Mouse (Mus musculus) heart, adult 2 months (tissue): ENCODE data around the gene Rack1. TPM values are rescaled to one million over a fixed set of nuclear protein-coding genes. Genes with fewer than 3 reads are reported as not detected.
"Not testable (repeated sequence)": the region's sequence is repeated elsewhere in the genome, so short reads cannot be mapped to it uniquely, and the experiment has no call there.

Source experiments
- DNase-seq, 2 experiments: peaks; one replicate each; pipeline ENCODE4 v3.0.0; 2021
- H3K27ac ChIP-seq: fragments of 200-600 bp; 2 replicates; pipeline ENCODE4 v1.8.1; 2022
- H3K27me3 ChIP-seq: fragments of 200-500 bp; 2 replicates; pipeline ENCODE4 v1.6.1; 2012; ENCODE audit warnings: mild to moderate bottlenecking, low read length, inconsistent platforms, mixed read lengths; ENCODE audit not compliant: control insufficient read depth, insufficient read depth
- H3K36me3 ChIP-seq: fragments of 200-500 bp; 2 replicates; pipeline ENCODE4 v1.6.1; 2012; ENCODE audit warnings: low read length, inconsistent platforms; ENCODE audit not compliant: control insufficient read depth, insufficient read depth
- H3K4me1 ChIP-seq: fragments of 200-500 bp; 2 replicates; pipeline ENCODE4 v1.6.1; 2011; ENCODE audit warnings: low read length; ENCODE audit not compliant: control insufficient read depth, insufficient read depth
- H3K4me3 ChIP-seq: fragments of 200-600 bp; 2 replicates; pipeline ENCODE4 v1.8.1; 2022
- H3K79me2 ChIP-seq: fragments of 200-500 bp; replicated peaks from 2 replicates; pipeline ENCODE4 v1.6.1; 2012; ENCODE audit warnings: mild to moderate bottlenecking, inconsistent platforms, low read length, moderate library complexity, mixed read lengths; ENCODE audit not compliant: control insufficient read depth, insufficient read depth
- H3K9ac ChIP-seq: fragments of 200-500 bp; 2 replicates; pipeline ENCODE4 v1.6.1; 2012; ENCODE audit warnings: low read depth, mild to moderate bottlenecking, control low read depth, inconsistent platforms, low read length, mixed read lengths
- CTCF ChIP-seq: fragments of 200-600 bp; IDR thresholded peaks from 2 replicates; pipeline ENCODE4 v1.8.1; 2022; ENCODE audit warnings: antibody characterized with exemption, mild to moderate bottlenecking, moderate library complexity
- EP300 ChIP-seq: fragments of 200-500 bp; IDR thresholded peaks from 2 replicates; pipeline ENCODE4 v1.6.1; 2011; ENCODE audit warnings: low read depth, low read length, control low read depth; ENCODE audit not compliant: insufficient read depth
- POLR2A ChIP-seq: fragments of 200-500 bp; IDR thresholded peaks from 2 replicates; pipeline ENCODE4 v1.6.1; 2011; ENCODE audit warnings: mild to moderate bottlenecking, low read depth, low read length, control low read depth; ENCODE audit not compliant: insufficient read depth
- WGBS: fragments of 180-500 bp; shearing (Covaris S2); methylation state at CpG from one replicate; pipeline ENCODE4 v1.1.7; 2018; 5-methylcytosine and 5-hydroxymethylcytosine counted together
- intact Hi-C: fragments of 180-260 bp; cut with DNase I; formaldehyde crosslinking; loops from one replicate; pipeline ENCODE4 v1.15.1; 2025
- polyA plus RNA-seq: library from polyadenylated mRNA; depleted of rRNA; stranded (reverse); fragments of >200 nt; gene quantifications from 2 replicates; pipeline ENCODE4 v1.2.3, GENCODE M21; 2012
- total RNA-seq, 2 experiments: library from RNA; stranded (reverse); gene quantifications; 2 replicates each; pipeline ENCODE4 v1.2.3; 2021

The Rack1 gene
- total and polyA plus RNA-seq, 3 experiments: 337 to 867 (median 437) TPM

DNA sequence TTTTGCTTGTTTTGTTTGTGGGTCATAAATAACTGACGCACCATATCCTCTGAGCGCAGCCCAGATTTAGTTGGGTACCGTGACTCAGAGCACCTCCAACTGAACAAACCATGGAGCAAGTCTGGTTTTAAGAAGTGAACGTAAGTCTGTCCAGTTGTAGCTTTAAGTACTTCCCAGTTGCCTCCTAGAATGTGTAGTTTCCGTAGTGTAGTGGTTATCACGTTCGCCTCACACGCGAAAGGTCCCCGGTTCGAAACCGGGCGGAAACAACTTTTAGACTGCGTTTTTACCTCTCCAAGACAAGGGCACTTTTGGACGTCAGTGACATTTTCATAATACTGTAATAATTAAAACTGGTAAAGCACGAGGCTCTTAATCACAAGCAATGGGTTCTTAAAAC, 18.2 kb downstream of the Rack1 start:
- DNase-seq: peak; percentile 84 to 88
- no peaks in the 10 kb centered on the region for H3K27me3 ChIP-seq
- peaks cover 5% of the 10 kb centered on the region for H3K4me1 ChIP-seq
- intact Hi-C loops: loop anchor here (2.0 to 5.0 kb wide), 3 partner anchors 16 to 434 kb away; partner anchors contain the start of gene Zfp62
- H3K9ac ChIP-seq: peak overlapping the region; percentile 16
- no peaks in the 10 kb centered on the region for H3K79me2 ChIP-seq
- TF ChIP-seq CTCF (no peak), EP300 (peak; percentile 95), POLR2A (peak; percentile 67; the same call in 1 of the 2 replicates)
- peak overlapping the region; percentile 100 for H3K27ac ChIP-seq
- H3K36me3 ChIP-seq: peaks cover 4% of the 10 kb centered on the region; the same call in 1 of the 2 replicates
- under 1% methylated on average over 16 of the region's 16 CpGs for WGBS
- peak overlapping the region; percentile 97 for H3K4me3 ChIP-seq

DNA sequence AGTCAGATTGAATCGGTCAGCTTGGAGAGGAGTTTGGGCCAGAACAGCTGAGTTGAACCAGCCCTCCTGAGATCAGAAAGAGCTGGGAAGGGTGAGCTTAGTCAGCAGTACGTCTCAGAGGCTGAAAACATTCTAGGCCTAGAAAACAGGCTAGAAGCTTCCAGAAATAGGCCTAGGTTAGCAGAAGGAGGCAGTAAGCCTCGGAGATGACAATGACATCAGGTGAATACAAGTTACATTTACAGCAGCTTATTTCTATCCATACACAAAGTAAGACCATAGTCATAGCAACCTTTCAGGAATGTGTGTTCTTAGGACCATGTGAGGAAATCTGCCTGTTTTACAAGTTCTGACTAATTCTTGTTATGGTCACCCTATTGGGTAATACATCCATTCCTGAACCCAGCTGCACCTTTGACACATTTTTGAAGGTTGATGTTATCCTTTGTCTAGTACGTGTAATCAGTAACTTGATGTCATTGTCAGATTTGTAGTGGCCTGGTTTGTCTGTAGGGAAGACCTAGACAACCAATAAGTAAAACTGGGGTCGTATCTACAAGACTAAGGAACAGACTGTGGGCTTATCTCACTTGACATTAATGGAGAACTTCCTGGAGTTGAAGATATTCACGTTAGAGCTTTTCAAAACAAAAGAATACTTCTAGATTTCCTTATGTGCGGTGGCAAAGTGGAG, 19.6 kb downstream of the Rack1 start:
- Histone ChIP-seq H3K27me3 (no peaks in the 10 kb centered on the region), H3K79me2 (no peaks in the 10 kb centered on the region), H3K27ac (no peak overlapping the region), H3K4me1 (peaks cover 5% of the 10 kb centered on the region), H3K4me3 (no peak overlapping the region), H3K36me3 (peaks cover 4% of the 10 kb centered on the region; the same call in 1 of the 2 replicates), H3K9ac (no peak overlapping the region)
- no peak for DNase-seq
- TF ChIP-seq POLR2A (no peak), EP300 (no peak), CTCF (no peak)
- WGBS: 62% methylated on average over 7 of the region's 7 CpGs
- intact Hi-C loops: loop anchor here (2.0 to 5.0 kb wide), 3 partner anchors 15 to 433 kb away; partner anchors contain the start of gene Zfp62

GRCm38 (mm10) chr11:48820308-48820674, 20.2 kb downstream of the Rack1 start:
- peaks cover 1% of the 10 kb centered on the region; the same call in 1 of the 2 replicates for H3K36me3 ChIP-seq
- no peak overlapping the region for H3K9ac ChIP-seq
- no peaks in the 10 kb centered on the region for H3K27me3 ChIP-seq
- no peak overlapping the region for H3K27ac ChIP-seq
- no peak for TF ChIP-seq POLR2A
- no peak for TF ChIP-seq CTCF
- TF ChIP-seq EP300: no peak
- H3K4me1 ChIP-seq: peaks cover 5% of the 10 kb centered on the region
- no peak overlapping the region for H3K4me3 ChIP-seq
- DNase-seq: no peak
- intact Hi-C loops: no loop called here
- no peaks in the 10 kb centered on the region for H3K79me2 ChIP-seq

GRCm38 (mm10) chr11:48821299-48821698, 21.2 kb downstream of the Rack1 start:
- H3K4me3 ChIP-seq, H3K79me2 ChIP-seq, H3K9ac ChIP-seq, H3K36me3 ChIP-seq, DNase-seq, H3K27ac ChIP-seq, H3K4me1 ChIP-seq, H3K27me3 ChIP-seq, intact Hi-C loops: not testable (repeated sequence)
- 90% methylated on average over 14 of the region's 14 CpGs for WGBS

GRCm38 (mm10) chr11:48822768-48823512, 22.8 kb downstream of the Rack1 start:
- H3K27me3 ChIP-seq: no peaks in the 10 kb centered on the region
- intact Hi-C loops: no loop called here
- H3K4me3 ChIP-seq: peak overlapping the region; percentile 56
- H3K4me1 ChIP-seq: peaks cover 1% of the 10 kb centered on the region
- no peak for DNase-seq
- H3K36me3 ChIP-seq: no peaks in the 10 kb centered on the region
- H3K79me2 ChIP-seq: no peaks in the 10 kb centered on the region
- WGBS: 49% methylated on average over 14 of the region's 14 CpGs
- no peak overlapping the region for H3K9ac ChIP-seq
- H3K27ac ChIP-seq: no peak overlapping the region
- no peak for TF ChIP-seq EP300
- no peak for TF ChIP-seq POLR2A
- no peak for TF ChIP-seq CTCF

- 4% methylated on average over 15 of the region's 15 CpGs for WGBS
- TF ChIP-seq POLR2A (no peak), EP300 (peak; percentile 80; the same call in 1 of the 2 replicates), CTCF (peak; percentile 15)
- intact Hi-C loops: no loop called here
- peak; percentile 69 to 76 for DNase-seq
- H3K79me2 ChIP-seq: no peaks in the 10 kb centered on the region
- H3K27me3 ChIP-seq: no peaks in the 10 kb centered on the region
- H3K27ac ChIP-seq: no peak overlapping the region
- H3K4me3 ChIP-seq: peak overlapping the region; percentile 56
- H3K36me3 ChIP-seq: no peaks in the 10 kb centered on the region
- peaks cover 1% of the 10 kb centered on the region for H3K4me1 ChIP-seq
- H3K9ac ChIP-seq: no peak overlapping the region
Measured at GRCm38 (mm10) chr11:48823536-48823972, 23.4 kb downstream of the Rack1 start.
